Mouse (Mus musculus) right cerebral cortex, postnatal 36 days (tissue): ENCODE measurements around the gene Sqor.

Experiments used
- DNase-seq, 2 experiments: peaks; one replicate each; pipeline ENCODE4 v3.0.0; 2022; ENCODE audit warnings: low spot score in 2 of 2, mixed read lengths in 1 of 2

Gene Sqor

GRCm38 (mm10) chr2:122765071-122765793 lies at the start of gene Sqor:
Gene Sqor (plus strand): TSS chr2:122765237.
- peak in 1 of 2 experiments; percentile 6 for DNase-seq

- no peak for DNase-seq
These were observed 48.7 kb upstream of the Sqor start for GRCm38 (mm10) chr2:122716301-122716842.

- no peak for DNase-seq
These were observed 45.8 kb upstream of the Sqor start for GRCm38 (mm10) chr2:122719232-122719631.

GRCm38 (mm10) chr2:122720564-122720963 lies 44.5 kb upstream of the Sqor start:
- DNase-seq = no peak

- no peak for DNase-seq
These were observed 39.4 kb upstream of the Sqor start for GRCm38 (mm10) chr2:122725604-122726003.

GRCm38 (mm10) chr2:122731456-122731855 lies 33.6 kb upstream of the Sqor start:
- DNase-seq = no peak

GRCm38 (mm10) chr2:122737894-122738830 lies 26.9 kb upstream of the Sqor start, which contains the start of gene Bloc1s6:
Gene Bloc1s6 (plus strand): TSS chr2:122738503.
- DNase-seq = peak; percentile 91 to 93

- DNase-seq = no peak
These were observed 26.0 kb upstream of the Sqor start for GRCm38 (mm10) chr2:122739023-122739422.

GRCm38 (mm10) chr2:122746461-122746860 lies 18.6 kb upstream of the Sqor start:
- DNase-seq = no peak

GRCm38 (mm10) chr2:122753739-122754343 lies 11.2 kb upstream of the Sqor start:
- DNase-seq = peak; percentile 31 to 36

- no peak for DNase-seq
These were observed 5.2 kb upstream of the Sqor start for GRCm38 (mm10) chr2:122759791-122760190.

- no peak for DNase-seq
These were observed 2.0 kb upstream of the Sqor start for GRCm38 (mm10) chr2:122762991-122763390.

GRCm38 (mm10) chr2:122764526-122764925 lies 511 bp upstream of the Sqor start:
- DNase-seq = no peak

GRCm38 (mm10) chr2:122765794-122766145 lies 733 bp downstream of the Sqor start:
- no peak for DNase-seq

GRCm38 (mm10) chr2:122771002-122771401 lies 6.0 kb downstream of the Sqor start:
- DNase-seq = no peak

GRCm38 (mm10) chr2:122772899-122773298 lies 7.9 kb downstream of the Sqor start:
- DNase-seq = no peak

- no peak for DNase-seq
These were observed 10.5 kb downstream of the Sqor start for GRCm38 (mm10) chr2:122775491-122775890.

- no peak for DNase-seq
These were observed 11.8 kb downstream of the Sqor start for GRCm38 (mm10) chr2:122776823-122777222.

- DNase-seq = no peak
These were observed 14.9 kb downstream of the Sqor start for GRCm38 (mm10) chr2:122779967-122780366.

- no peak for DNase-seq
These were observed 15.4 kb downstream of the Sqor start for GRCm38 (mm10) chr2:122780447-122780846.

GRCm38 (mm10) chr2:122781590-122782356 lies 16.7 kb downstream of the Sqor start:
- DNase-seq = no peak
